Mouse (Mus musculus) c-Kit-positive CD71-positive TER-119-negative erythroid progenitor cells, embryonic 14.5 days (primary cell): ENCODE results near the gene Rprm.

ENCODE experiments used
- DNase-seq: peaks from one replicate; pipeline ENCODE4 v3.0.0-alpha.2; 2013; ENCODE audit warnings: low read depth

Gene Rprm

DNA sequence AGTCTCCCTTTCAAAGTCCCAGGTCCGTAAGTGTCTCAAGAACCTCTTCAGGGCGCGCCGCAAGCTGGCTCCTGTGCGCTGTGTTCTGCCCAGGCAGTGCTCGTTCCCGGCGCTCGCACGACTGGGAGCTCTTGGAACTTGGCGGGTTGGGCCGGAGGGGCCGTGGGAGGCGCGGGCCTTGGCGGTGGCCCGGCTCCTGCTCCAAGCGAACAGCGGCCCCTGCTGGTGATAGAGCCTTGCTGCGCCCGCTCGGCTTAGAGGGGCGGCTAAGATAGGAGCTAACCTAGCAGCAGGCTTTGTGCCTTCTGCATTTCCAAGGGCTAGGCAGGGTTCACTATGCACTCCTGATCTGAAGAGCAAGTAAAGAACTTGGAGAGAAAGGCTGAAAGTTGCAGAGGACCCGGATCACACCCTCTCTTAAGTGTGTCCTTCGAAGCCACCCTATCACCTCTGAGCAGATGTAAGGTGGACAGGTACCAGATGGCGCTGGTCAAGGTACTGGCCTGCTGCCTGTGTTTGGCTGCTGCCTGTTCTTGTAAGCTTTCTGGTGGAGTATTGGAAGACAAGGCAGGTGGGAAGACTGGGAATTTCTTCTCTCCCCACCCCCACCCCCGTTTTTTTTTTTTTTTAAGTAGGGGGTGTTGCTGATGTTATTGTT is at the start of gene Rprm:
Gene Rprm (minus strand): TSS at position 123 of the 658 bp plus-strand sequence.
- peak; percentile 16 for DNase-seq

DNA sequence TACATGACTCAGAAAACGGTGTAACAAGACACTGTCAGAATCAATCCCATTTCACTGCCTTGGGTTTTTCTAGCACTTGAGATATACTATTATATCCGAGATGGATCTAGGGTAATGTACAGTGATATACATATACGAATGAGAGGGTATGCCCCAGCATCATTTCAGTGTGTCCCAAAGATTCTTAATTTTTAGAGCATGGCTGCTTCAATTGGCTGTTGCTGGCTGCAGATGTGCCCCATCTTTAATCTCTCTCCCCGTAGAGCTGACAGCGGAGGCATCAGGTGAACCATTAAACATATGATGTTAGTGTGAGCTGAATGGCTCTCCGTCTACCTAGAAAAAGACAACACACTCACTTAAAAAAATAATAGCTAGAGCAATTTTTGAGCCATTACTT is 34.0 kb upstream of the Rprm start:
- DNase-seq: no peak

- DNase-seq: peak; percentile 9
Observed at GRCm38 (mm10) chr2:54118881-54119280, 33.5 kb upstream of the Rprm start.

GRCm38 (mm10) chr2:54111294-54111693 is 25.9 kb upstream of the Rprm start:
- DNase-seq: no peak

DNA sequence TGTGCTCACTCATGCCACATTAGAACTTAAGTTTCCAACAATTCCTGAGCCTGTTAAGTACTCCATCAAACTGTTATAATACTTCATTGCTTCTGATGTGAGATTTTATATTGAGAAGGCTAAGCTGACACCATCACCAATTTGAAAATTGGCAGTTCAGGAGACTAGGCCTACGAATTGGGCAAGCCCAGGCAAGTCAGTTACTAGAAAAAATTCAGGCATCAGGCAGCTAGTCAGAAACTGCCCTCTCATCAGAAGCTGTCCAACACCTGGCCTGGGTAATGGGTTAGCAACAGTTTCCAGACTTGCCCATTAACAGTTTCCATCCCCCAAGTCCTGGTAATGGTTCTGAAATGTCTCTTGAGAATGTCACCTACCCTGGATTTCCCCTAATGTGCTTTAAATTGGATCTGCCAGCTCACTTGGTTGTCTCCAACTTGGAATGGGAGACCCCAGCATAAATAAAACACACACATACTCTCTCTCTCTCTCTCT is 20.9 kb upstream of the Rprm start:
- no peak for DNase-seq

DNA sequence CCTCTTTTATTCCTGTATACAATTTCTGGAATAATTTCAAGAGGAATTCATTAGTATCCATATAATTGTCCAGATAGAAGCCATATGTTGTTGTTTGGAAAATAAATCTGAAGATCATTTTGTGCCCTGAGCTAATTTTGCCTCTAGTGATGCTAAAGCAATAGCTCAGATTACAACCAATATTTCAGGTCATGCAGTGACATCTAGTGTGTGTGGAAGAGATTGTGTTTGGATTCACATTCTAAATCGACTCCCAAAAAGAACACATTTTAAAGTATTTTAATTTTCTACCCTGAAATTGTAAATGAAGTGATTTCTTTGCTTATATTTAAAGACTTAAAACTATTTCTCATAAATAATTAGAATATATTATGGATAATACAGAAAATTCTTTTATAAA is 14.6 kb upstream of the Rprm start:
- DNase-seq: no peak

DNA sequence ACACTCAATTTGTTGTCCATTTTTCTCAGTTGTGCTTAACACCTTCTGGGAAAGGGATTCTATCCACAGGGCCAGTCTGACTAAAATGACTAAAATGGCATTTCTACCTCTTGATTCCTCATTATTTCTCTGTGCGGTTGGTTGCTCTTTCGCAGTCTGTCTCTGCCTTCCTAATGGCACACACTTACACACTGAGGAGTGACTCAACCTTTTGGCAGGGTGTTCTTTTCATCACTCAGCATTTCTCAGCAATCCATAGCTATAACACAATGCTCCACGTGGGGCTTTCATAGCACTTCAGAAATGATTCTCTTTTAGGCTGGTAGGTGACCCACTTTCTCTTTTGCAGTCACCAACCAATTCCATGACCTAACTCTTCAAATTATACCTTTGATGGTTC is 7.3 kb upstream of the Rprm start:
- DNase-seq: no peak

DNA sequence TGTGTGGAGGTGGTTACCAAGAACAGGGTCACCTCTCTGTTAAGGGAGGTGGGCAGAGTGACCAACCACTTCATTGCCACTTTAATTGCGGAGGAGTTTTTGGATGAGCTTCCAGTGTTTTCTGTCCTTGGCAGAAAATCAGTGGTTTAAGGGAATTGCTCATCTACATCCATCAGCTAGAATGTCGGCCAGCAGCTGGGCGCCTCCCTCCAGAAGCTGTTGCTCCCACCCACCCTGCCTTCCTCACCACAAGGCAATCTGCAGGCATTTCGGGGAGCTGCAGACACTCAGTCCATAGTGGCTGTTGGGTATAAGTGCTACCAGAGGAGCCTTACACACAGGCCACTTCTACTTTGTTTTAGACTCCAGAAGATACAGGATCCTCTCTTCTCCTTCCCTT is 902 bp upstream of the Rprm start:
- no peak for DNase-seq

DNA sequence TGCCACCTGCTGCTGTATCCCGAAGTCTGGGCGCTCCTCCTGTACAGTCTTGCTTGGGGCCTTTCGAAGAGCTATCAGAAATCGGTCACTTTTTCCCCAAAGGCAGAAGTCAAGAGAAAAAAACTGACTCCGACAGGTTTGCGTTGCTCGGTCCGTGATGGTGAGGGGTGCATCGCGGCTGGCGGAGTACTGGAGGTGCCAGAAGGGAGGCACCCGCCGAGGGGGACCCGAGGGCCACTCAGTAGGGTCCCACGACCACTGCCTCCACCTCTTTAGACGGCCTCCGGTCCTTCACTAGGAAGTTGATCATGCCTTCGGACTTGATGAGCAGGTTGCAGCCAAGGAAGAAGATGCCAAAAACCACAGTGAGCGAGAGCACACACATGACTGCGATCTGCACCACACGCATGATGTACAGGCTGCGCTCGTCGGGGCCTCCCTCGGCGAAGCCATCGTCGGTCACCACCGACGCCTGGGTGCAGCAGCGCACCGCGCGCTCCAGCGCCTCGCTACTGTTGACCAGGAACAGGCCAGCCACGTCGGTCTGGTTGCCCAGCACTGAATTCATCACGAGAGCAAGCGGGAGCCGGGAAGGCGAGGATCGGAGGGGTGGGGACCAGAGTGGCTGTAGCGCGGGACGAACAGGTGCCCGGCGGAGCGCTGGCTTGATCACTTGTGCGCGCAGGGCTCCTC is 469 bp downstream of the Rprm start:
- DNase-seq: no peak

- DNase-seq: no peak
Observed at GRCm38 (mm10) chr2:54083861-54084736, 1.3 kb downstream of the Rprm start.

DNA sequence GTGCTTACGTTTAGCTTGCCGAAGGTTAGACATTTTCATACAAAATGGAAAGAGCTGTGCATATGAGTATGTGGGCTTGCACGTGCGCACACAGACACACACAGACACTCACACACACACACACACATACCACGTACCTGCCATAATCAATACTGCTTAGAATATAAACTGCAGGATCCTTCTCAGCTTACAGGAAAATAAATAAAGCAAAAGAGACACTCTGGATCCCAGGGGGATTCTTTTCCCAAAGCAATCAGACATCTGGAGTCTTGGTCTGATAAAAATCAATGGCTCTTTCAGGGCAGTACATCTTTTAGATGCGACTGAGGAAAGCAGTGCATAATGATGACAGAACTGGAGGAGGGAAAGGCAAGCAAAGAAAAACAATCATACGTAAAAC is 6.4 kb downstream of the Rprm start:
- no peak for DNase-seq

DNA sequence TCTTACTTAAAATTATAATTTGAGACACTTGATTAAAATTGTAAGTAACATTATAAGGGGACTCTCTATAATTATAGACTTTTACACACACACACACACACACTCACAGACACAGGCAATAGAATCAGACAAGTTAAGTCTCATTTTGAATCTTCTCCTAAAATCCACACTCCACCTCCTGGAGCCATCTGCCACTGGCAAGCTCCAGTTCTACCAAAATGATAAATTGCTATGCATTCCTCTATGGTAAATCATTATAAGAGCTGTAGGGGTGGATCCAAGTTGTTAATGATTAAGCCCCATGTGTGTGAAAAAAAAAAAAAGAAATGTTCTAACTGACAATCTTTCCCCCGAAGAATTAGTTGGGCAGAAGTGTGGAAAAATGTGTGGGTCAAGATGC is 13.8 kb downstream of the Rprm start:
- DNase-seq: no peak

GRCm38 (mm10) chr2:54062421-54062820 is 22.9 kb downstream of the Rprm start:
- no peak for DNase-seq

DNA sequence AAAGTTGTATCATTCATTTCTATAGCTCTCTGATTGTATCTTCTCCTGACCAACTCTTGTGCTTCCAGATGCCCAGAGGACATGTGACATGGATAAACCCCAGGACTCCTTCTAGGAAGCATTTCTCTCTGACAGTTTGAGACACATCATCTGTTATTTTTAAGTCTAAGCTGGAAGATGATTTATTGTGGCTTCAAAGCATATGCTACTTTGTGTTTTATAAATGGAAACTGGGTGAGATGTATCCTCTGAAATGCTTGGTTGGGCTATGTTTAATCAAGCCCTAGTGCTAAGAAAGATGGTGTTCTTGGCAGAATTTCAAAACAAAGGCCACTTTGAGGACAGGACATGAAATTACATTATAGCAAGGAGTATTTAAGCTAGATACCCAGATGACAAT is 24.3 kb downstream of the Rprm start:
- no peak for DNase-seq
